Mouse (Mus musculus) mature B cell (primary cell): ENCODE data around the gene Kcnk16.
"Not testable (repeated sequence)": the region's sequence is repeated elsewhere in the genome, so short reads cannot be mapped to it uniquely, and the experiment has no call there.

Experiments used
- in situ Hi-C: fragments of 300-500 bp; cut with MboI; formaldehyde crosslinking; loops from 2 replicates; pipeline ENCODE4 v1.14.3; 2019

The Kcnk16 gene

GRCm38 (mm10) chr14:20269082-20269809 is at the start of gene Kcnk16:
Kcnk16 (minus strand) TSS chr14:20269199.
- in situ Hi-C loops = loop anchor here (25.0 kb wide), 1 partner anchor 432 kb away; no protein-coding TSS in a partner anchor

DNA sequence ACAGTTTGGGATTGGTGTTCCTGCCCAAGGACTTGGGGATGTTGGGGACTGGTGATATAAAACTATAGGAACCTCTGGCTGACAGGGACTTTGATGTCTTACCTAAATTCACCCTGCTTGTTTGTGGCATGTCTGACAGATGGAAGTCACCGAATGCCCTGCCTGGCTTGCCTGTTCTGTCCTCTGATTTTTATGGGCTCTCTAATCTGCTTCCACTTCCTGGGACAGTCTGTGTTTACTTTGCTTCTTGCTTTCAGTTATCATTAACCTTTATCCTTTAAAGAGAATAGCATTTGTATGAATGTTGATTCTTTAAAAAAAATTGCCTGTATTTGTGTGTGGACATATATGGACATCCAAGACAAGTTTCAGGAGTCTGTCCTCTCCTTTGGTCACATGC is 46.1 kb upstream of the Kcnk16 start:
- in situ Hi-C loops = no loop called here

- in situ Hi-C loops = not testable (repeated sequence)
Measured at GRCm38 (mm10) chr14:20305085-20305484, 36.1 kb upstream of the Kcnk16 start.

- in situ Hi-C loops = no loop called here
Measured at GRCm38 (mm10) chr14:20298131-20298530, 29.1 kb upstream of the Kcnk16 start.

DNA sequence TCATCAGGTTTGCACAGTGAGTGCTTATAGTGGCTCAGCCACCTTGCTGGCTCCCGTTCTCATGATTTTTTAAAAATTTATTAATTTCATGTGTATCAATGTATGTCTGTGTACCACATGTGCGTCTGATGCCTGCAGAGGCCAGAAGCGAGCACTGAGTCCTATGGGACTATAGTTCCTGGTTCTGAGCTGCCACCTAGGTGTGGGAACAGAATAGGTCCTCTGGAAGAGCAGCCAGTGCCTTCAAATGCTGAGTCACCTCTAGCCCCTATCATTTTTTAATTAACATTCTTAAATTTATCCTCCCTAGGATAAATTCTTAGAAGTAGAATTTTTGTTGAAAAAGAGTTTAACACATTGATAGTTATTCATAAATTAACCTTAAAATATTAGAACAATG is 28.6 kb upstream of the Kcnk16 start:
- in situ Hi-C loops = no loop called here

DNA sequence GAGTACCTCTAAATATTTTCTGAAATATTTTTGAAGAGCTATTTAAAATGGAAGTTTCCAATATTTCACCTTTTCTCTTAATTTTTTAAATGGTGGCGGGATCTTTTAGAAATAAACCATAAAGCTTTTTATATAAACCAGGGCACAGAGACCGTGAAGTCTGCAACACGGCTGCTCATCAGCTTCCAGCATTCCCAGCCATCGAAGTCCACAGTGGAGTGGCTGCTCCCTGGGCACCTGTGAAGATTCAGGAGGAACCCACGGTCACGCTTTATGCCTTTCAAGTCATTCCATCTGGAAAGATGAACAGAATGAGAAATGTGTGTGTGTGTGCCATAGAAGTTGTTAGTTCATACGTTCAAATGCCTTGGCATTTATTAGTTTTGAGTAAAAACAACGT is 25.9 kb upstream of the Kcnk16 start:
- in situ Hi-C loops = no loop called here

DNA sequence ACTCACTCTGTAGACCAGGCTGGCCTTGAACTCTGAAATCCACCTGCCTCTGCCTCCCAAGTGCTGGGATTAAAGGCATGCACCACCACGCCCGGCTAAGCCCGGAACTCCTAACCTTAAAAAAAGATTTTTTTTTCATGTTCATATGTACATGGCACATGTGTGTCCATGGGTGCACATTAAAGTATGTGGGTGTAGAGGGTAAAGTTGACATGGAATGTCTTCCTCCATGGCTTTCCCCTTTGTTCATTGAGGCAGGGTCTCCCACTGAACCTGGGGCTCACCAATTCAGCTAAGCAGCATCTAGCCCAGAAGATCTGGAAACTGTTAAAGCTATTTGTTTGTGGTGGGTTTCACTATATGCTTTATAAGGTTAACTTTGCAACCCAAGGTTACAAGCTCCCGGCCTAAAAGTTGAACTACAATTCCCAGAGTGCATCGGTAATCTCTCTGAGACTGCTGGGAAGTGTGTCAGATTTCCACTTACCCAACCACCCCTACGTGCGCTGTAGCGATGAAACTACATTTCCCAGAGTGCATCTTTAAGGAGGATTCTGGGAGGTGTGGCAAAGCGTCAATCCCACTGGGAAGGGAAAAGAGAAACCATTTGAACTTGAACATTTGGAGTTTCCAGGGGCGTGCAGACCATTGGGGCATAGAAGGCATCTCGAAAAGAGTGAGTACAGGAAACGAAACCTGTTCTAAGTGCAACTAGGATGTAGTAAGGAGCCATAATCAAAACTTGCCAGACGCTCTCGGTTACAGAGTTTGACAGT is 25.3 kb upstream of the Kcnk16 start, which contains the start of gene Nudt13:
Nudt13 (plus strand) TSS at position 581 of the 776 bp plus-strand sequence.
- in situ Hi-C loops = no loop called here

- in situ Hi-C loops = no loop called here
Measured at GRCm38 (mm10) chr14:20291391-20291790, 22.4 kb upstream of the Kcnk16 start.

GRCm38 (mm10) chr14:20268421-20268820 is 578 bp downstream of the Kcnk16 start:
- in situ Hi-C loops = loop anchor here (25.0 kb wide), 1 partner anchor 431 kb away; no protein-coding TSS in a partner anchor

GRCm38 (mm10) chr14:20262346-20262745 is 6.7 kb downstream of the Kcnk16 start:
- in situ Hi-C loops = loop anchor here (5.0 to 25.0 kb wide), 2 partner anchors 150 to 425 kb away; no protein-coding TSS in a partner anchor

GRCm38 (mm10) chr14:20258185-20259113 is 10.6 kb downstream of the Kcnk16 start:
- in situ Hi-C loops = loop anchor here (25.0 kb wide), 1 partner anchor 421 kb away; no protein-coding TSS in a partner anchor

DNA sequence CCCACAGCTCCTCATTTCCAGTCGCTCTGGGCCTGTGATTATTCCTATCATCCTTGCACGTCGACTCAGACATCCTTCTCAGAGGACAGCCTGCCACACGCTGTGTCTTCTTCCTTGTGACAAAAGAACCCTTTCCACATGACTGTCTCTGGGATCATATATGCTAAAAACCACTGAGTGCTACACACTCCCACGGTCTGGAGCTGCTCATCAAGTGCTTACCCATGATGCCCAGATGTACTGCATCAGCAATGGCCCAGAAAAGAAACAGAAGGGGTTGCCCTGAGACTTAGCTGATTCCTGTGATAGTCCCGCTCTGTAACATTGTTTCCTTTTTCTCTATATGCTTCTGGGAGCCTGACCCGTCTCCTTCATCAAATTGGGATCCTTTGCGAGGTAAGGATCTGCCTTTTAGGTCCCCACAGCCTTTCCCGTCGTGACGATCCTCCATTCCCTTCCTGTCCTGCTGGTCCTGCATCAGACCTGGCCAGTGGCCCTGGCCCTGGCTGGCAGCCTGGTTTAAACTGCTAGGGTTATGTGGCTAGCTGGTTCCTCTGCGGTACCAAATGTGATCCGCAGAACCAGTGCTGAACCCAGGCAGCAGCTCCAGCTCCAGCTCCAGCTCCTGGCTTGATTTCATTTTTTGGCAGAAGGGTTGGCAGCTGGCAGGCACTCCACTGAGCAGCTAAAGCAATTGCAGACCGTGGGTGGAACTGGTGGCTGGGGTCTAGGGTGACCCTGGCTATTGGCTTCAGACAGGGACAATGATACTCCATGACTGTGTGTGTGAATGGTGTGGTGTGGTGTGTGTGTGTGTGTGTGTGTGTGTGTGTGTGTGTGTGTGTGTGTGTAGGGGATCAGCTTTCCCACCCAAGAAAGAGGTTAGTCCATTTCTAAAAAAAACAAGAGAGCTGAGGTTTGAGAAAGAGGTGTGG is 18.5 kb downstream of the Kcnk16 start:
- in situ Hi-C loops = loop anchor here (25.0 kb wide), 1 partner anchor 413 kb away; no protein-coding TSS in a partner anchor

GRCm38 (mm10) chr14:20248001-20248400 is 21.0 kb downstream of the Kcnk16 start:
- in situ Hi-C loops = no loop called here

DNA sequence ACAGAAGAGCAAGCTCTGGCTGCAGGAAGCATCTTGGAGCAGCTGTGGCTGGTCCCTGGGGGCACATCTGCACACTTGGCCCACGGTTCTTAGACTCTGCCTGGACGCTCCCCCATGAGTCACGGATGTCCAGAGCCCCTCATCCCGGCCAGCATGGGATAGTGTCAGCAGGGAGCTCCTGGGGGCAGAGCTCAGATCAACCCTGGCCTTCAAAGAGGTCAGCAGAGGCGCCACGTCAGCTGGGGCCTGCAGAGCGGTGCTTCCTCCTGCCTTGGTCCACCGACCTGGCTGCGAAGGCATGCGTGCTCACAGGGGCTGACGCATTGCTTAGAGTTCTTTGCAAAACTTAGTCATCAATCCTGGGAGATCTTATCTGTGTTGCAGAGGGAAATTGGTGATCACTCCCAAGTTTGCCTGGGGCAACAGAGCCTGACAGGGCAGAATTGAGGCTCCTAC is 22.2 kb downstream of the Kcnk16 start:
- in situ Hi-C loops = no loop called here

DNA sequence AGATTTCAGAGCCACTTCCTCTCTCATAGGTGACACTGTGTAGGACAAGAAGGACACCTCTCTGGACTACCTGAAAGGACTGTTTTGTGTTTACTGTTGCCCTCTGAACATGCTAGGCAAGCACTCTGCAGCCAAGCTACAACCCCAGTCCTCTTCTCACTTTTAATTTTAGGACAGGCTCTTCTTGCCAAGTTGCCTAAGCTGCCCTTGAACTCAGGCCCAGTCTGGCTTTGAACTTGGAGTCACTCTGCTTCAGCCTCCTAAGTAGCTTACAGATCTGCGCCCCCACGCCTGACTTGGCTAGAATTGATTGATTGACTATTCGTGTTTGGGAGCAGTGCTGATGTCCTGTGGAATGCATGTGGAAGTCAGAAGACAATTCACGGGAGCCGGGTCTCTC is 23.1 kb downstream of the Kcnk16 start:
- in situ Hi-C loops = no loop called here

GRCm38 (mm10) chr14:20245318-20245717 is 23.7 kb downstream of the Kcnk16 start:
- in situ Hi-C loops = no loop called here

- in situ Hi-C loops = no loop called here
Measured at GRCm38 (mm10) chr14:20243158-20243557, 25.8 kb downstream of the Kcnk16 start.

- in situ Hi-C loops = no loop called here
Measured at GRCm38 (mm10) chr14:20242454-20242853, 26.5 kb downstream of the Kcnk16 start.

DNA sequence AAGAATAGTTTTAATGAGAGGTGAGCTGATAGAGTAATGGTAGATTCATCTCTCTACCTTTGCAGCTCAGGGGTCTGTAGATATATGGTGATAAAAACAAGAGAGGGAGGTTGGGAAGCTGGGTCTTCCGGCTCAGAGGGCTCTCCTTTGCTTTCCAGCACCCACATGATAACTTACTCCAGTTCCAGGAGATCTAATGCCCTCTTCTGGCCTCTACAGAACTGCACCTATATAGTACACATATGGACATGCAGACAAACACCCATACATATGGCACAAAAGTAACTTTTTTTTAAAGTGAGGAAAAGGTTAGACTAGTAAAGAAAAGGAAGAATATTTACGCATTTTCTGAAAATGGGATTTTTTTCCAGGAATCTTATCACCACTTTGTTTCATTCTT is 34.6 kb downstream of the Kcnk16 start:
- in situ Hi-C loops = no loop called here
